Mouse (Mus musculus) hindbrain, embryonic 11.5 days (tissue): ENCODE data around the gene Adra2a. TPM values are rescaled to one million over a fixed set of nuclear protein-coding genes. Genes with fewer than 3 reads are reported as not detected.

Experiments
- ATAC-seq: fragments of 200-750 bp; cut with Nextera tagmentation; 2 replicates; pipeline ENCODE4 v1.8.0; 2017; ENCODE audit warnings: mild to moderate bottlenecking, moderate TSS enrichment, moderate library complexity; ENCODE audit not compliant: low FRiP score
- DNase-seq: peaks from one replicate; pipeline ENCODE4 v3.0.0-alpha.2; 2015; ENCODE audit warnings: low spot score
- H3K27ac ChIP-seq: fragments of 300-500 bp; sonication (generic); 2 replicates; pipeline ENCODE4 v1.5.1; 2014; ENCODE audit warnings: mild to moderate bottlenecking, low read depth, low read length
- H3K27me3 ChIP-seq: fragments of 300-500 bp; sonication (generic); 2 replicates; pipeline ENCODE4 v1.6.1; 2014; ENCODE audit warnings: mild to moderate bottlenecking, low read length, moderate library complexity, mixed read lengths; ENCODE audit not compliant: control insufficient read depth, insufficient read depth
- H3K36me3 ChIP-seq: fragments of 300-500 bp; sonication (generic); 2 replicates; pipeline ENCODE4 v1.6.1; 2014; ENCODE audit warnings: mild to moderate bottlenecking, low read length, moderate library complexity, mixed read lengths; ENCODE audit not compliant: control insufficient read depth, insufficient read depth
- H3K4me1 ChIP-seq: fragments of 300-500 bp; sonication (generic); replicated peaks from 2 replicates; pipeline ENCODE4 v1.6.1; 2014; ENCODE audit warnings: low read length, mixed read lengths; ENCODE audit not compliant: control insufficient read depth, insufficient read depth
- H3K4me2 ChIP-seq: fragments of 300-500 bp; sonication (generic); replicated peaks from 2 replicates; pipeline ENCODE4 v1.6.1; 2014; ENCODE audit warnings: mild to moderate bottlenecking, low read depth, low read length
- H3K4me3 ChIP-seq: fragments of 300-500 bp; sonication (generic); 2 replicates; pipeline ENCODE4 v1.5.1; 2014; ENCODE audit warnings: low read depth, low read length
- H3K9ac ChIP-seq: fragments of 300-500 bp; sonication (generic); 2 replicates; pipeline ENCODE4 v1.6.1; 2014; ENCODE audit warnings: low read depth, low read length
- H3K9me3 ChIP-seq: fragments of 300-500 bp; sonication (generic); 2 replicates; pipeline ENCODE4 v1.6.1; 2016; ENCODE audit warnings: low read length; ENCODE audit not compliant: control insufficient read depth
- WGBS: fragments of 180-500 bp; shearing (Covaris S2); extraction: QIAGEN DNeasy Blood & Tissue Kit; methylation state at CpG from one replicate; pipeline ENCODE4 v1.1.7; 2014; 5-methylcytosine and 5-hydroxymethylcytosine counted together
- polyA plus RNA-seq: library from polyadenylated mRNA; unstranded; fragments of >200 nt; fragmentation: Nextera tagmentation; extraction: Ambion mirVana; gene quantifications from 2 replicates; pipeline ENCODE4 v1.2.1, GENCODE M21; 2014

Adra2a gene
- polyA plus RNA-seq, 1 experiment from 2014 or later, result 2.5 TPM

DNA sequence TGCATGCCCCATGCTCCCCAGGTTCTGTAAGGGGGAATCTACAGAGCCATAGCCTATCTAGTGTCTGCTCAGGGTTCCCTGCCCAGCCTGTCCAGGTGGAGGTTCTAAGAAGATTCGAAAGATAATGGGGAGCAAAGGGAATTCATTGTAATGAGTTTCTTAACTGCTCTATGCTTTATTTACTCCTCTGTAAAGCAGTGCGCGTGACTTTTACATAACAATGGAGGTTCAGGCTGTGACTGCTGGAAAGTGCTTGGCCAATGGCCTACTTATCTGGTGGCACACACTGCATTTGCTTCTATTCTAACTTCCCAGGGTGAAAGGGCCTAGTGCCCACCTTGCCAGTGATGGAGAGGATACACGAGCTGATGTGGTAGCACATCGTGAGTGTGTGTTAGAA is 11.9 kb downstream of the Adra2a start:
- H3K36me3 ChIP-seq, result no peaks in the 10 kb centered on the region
- DNase-seq (no peak), ATAC-seq (no peak)
- H3K9ac ChIP-seq, result no peak overlapping the region
- WGBS, result 55% methylated on average over 5 of the region's 5 CpGs
- no peak overlapping the region for H3K4me2 ChIP-seq
- H3K4me1 ChIP-seq, result no peaks in the 10 kb centered on the region
- no peak overlapping the region for H3K4me3 ChIP-seq
- no peaks in the 10 kb centered on the region; the same call in 1 of the 2 replicates for H3K27me3 ChIP-seq
- no peaks in the 10 kb centered on the region for H3K9me3 ChIP-seq
- no peak overlapping the region for H3K27ac ChIP-seq

- Histone ChIP-seq H3K36me3 (no peaks in the 10 kb centered on the region), H3K4me3 (no peak overlapping the region), H3K27me3 (no peaks in the 10 kb centered on the region), H3K9ac (no peak overlapping the region), H3K4me1 (no peaks in the 10 kb centered on the region), H3K9me3 (no peaks in the 10 kb centered on the region), H3K4me2 (no peak overlapping the region), H3K27ac (no peak overlapping the region)
- DNase-seq, result no peak
- ATAC-seq, result no peak
- WGBS, result 83% methylated on average over 7 of the region's 7 CpGs
Observed at GRCm38 (mm10) chr19:54068447-54068846, 24.5 kb downstream of the Adra2a start.

DNA sequence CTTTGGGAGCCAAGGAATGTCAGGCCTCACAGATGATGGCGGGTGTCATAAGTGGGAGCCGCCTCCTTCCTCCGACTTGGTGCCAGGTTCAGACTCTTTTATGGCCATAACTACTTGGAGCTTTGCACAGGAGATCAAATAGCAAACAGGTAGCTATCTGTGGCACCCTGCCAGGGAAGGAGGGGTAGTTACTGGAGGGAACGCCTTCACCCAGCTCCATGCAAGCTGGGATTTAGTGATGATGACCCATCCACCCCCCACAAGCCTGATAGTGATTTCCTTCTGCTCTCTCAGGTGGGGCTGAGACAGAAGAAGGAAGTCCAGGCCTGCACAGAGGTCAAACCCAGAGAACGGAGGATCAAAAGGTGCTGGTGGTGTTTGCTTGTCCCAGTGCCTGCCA is 26.6 kb downstream of the Adra2a start:
- WGBS, result 89% methylated on average over 5 of the region's 5 CpGs
- no peak for ATAC-seq

DNA sequence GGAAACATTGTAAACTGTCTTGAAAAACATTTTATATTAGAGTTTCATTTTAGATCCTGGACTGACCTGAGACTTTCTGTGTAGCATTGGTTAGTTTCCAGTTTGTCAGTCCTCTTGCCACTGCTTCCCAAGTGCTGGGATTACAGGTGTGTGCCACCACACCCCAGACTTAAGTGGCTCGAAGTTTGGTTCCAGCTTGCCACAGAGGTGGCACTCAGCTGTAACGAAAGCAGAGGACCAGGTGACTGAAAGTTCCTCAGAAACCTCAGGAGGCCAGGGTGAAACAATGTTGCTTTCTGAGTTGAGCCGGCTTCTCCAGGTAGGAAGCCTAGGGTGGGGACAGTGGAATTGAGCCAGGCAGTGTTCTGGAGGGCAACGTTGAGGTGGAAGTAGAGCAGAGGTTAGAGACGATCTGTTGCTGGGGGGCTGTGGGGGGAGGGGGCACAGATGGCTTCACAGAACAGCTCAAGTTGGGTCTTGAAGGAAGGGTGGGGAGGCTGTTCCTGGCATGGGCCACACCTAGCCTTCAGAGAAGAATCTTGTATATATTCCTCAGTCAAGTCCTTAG is 28.4 kb downstream of the Adra2a start:
- no peak overlapping the region for H3K4me3 ChIP-seq
- H3K27me3 ChIP-seq, result no peaks in the 10 kb centered on the region
- WGBS, result 82% methylated on average over 5 of the region's 5 CpGs
- H3K9me3 ChIP-seq, result no peaks in the 10 kb centered on the region
- no peaks in the 10 kb centered on the region for H3K36me3 ChIP-seq
- ATAC-seq (no peak), DNase-seq (no peak)
- no peak overlapping the region for H3K4me2 ChIP-seq
- no peaks in the 10 kb centered on the region for H3K4me1 ChIP-seq
- H3K9ac ChIP-seq, result no peak overlapping the region
- no peak overlapping the region for H3K27ac ChIP-seq

More for the DNA sequence above, 26.6 kb downstream of the Adra2a start:
- no peaks in the 10 kb centered on the region for H3K27me3 ChIP-seq
- H3K9me3 ChIP-seq, result no peaks in the 10 kb centered on the region
- H3K4me1 ChIP-seq, result no peaks in the 10 kb centered on the region
- no peak overlapping the region for H3K9ac ChIP-seq
- H3K36me3 ChIP-seq, result no peaks in the 10 kb centered on the region
- no peak for DNase-seq
- H3K4me3 ChIP-seq, result no peak overlapping the region
- H3K27ac ChIP-seq, result no peak overlapping the region
- H3K4me2 ChIP-seq, result no peak overlapping the region

- Histone ChIP-seq H3K9ac (no peak overlapping the region), H3K4me3 (no peak overlapping the region), H3K4me2 (no peak overlapping the region), H3K4me1 (no peaks in the 10 kb centered on the region), H3K9me3 (no peaks in the 10 kb centered on the region), H3K27me3 (no peaks in the 10 kb centered on the region), H3K27ac (no peak overlapping the region), H3K36me3 (no peaks in the 10 kb centered on the region)
- DNase-seq (no peak), ATAC-seq (no peak)
- 37% methylated on average over 10 of the region's 10 CpGs for WGBS
Observed at GRCm38 (mm10) chr19:54076362-54077349, 32.7 kb downstream of the Adra2a start.

DNA sequence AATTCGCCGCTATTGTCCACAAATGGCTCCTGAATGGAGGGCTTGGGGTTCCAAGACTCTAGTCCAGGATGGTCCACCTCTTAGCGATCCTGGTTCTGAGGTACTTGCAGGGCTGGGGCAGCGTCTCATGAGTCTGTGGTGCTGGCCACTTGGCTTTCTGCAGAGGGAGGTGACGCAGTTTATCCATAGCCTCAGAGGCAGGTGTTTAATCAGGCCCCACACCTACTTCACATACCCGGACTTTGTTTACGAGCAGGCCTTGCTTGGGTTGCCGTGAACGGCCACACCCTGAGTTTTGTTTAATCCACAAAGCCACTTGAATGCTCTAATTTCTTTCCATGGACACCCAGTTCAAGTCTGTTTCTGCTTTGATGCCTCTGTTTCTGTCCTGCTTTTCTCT is 37.4 kb downstream of the Adra2a start:
- H3K36me3 ChIP-seq, result no peaks in the 10 kb centered on the region
- H3K4me2 ChIP-seq, result no peak overlapping the region
- no peaks in the 10 kb centered on the region for H3K9me3 ChIP-seq
- H3K27ac ChIP-seq, result no peak overlapping the region
- 90% methylated on average over 9 of the region's 9 CpGs for WGBS
- no peak for ATAC-seq
- H3K4me3 ChIP-seq, result no peak overlapping the region
- H3K4me1 ChIP-seq, result no peaks in the 10 kb centered on the region
- H3K9ac ChIP-seq, result no peak overlapping the region
- no peaks in the 10 kb centered on the region for H3K27me3 ChIP-seq
- no peak for DNase-seq

- H3K4me3 ChIP-seq, result no peak overlapping the region
- DNase-seq (no peak), ATAC-seq (no peak)
- no peak overlapping the region for H3K9ac ChIP-seq
- H3K4me2 ChIP-seq, result no peak overlapping the region
- H3K36me3 ChIP-seq, result no peaks in the 10 kb centered on the region
- no peaks in the 10 kb centered on the region for H3K9me3 ChIP-seq
- H3K27me3 ChIP-seq, result no peaks in the 10 kb centered on the region
- 86% methylated on average over 9 of the region's 9 CpGs for WGBS
- no peaks in the 10 kb centered on the region for H3K4me1 ChIP-seq
- no peak overlapping the region for H3K27ac ChIP-seq
Observed at GRCm38 (mm10) chr19:54081716-54082165, 37.8 kb downstream of the Adra2a start.

- Histone ChIP-seq H3K4me2 (no peak overlapping the region), H3K9me3 (no peaks in the 10 kb centered on the region), H3K4me1 (no peaks in the 10 kb centered on the region), H3K27me3 (no peaks in the 10 kb centered on the region), H3K9ac (no peak overlapping the region), H3K4me3 (no peak overlapping the region), H3K36me3 (no peaks in the 10 kb centered on the region), H3K27ac (no peak overlapping the region)
- no peak for ATAC-seq
- DNase-seq, result no peak
- 77% methylated on average over 10 of the region's 10 CpGs for WGBS
Observed at GRCm38 (mm10) chr19:54087319-54087718, 43.4 kb downstream of the Adra2a start.

DNA sequence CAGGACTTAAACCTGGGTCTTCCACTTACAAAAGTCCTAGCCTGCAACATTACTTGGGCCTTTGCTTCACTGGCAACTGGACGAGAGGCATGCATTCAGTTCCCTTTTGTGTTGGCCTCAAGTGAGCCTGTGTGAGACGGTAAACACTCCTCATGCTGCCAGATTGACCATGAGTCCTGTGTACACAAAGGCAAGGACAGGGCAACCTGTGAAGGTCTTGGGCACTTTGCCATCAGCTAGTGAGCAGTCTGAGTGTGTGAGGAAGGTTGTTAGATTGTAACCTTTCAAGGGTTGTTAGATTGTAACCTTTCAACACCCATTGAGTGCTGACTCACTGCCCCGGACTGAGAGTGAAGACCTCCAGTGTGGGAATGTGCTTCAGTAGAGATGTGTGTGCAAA is 49.6 kb downstream of the Adra2a start:
- Histone ChIP-seq H3K27ac (no peak overlapping the region), H3K4me3 (no peak overlapping the region), H3K27me3 (no peaks in the 10 kb centered on the region), H3K4me2 (no peak overlapping the region), H3K9ac (no peak overlapping the region), H3K4me1 (no peaks in the 10 kb centered on the region), H3K36me3 (no peaks in the 10 kb centered on the region), H3K9me3 (no peaks in the 10 kb centered on the region)
- DNase-seq (no peak), ATAC-seq (no peak)
- 86% methylated on average over 3 of the region's 3 CpGs for WGBS
